Comparison of ENCODE assay signal across 8 mouse cellular contexts in the genomic region with DNA sequence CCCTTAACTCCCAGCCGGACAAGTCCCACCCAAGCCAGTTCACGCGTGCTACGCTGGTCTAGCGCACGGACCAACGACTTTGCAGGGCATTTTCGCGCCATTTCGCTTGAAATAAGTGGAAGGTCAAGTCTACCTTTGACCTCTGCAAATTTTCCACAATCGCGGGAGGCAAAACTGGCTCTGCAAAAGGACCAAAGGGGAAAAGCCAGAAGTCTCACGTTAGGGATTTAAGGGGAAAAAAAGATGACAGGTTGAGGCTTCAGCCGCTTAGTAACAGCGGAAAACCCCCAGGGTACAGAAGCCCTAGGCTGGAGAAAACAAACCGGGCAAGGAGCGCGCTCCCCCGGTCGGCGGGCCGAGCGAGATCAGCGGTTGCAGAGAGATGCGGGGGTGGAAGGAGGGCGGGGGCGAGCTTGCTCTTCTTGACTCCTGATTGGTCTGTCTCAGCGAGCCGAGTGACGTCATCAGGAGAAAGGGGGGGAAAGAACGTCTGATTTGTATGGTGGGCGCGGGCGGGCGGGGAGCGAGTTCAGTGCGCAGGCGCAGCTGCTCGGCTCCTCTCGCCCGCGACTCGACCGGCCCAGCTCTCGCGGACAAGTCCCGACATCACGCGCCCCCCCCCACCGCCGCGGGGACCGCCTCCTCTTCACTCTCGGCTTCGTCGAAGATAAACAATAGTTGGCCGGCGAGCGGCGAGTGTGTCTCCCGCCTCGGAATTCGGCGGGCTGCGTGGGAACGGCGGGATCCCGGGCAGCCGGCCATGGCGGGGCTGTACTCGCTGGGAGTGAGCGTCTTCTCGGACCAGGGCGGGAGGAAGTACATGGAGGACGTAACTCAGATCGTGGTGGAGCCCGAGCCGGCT. TPM values are rescaled to one million over a fixed set of nuclear protein-coding genes. Genes with fewer than 3 reads are reported as not detected.
DNase-seq lines count a peak whose midpoint lies in the region; ATAC-seq and TF ChIP-seq lines count a peak whose summit lies in the region.

Gene Ppm1d, plus strand, starts transcription at position 532 of the 862 bp plus-strand sequence.

- under 1% methylated on average over 71 of the region's 78 CpGs for WGBS in forebrain, embryonic 16.5 days
- under 1% methylated on average over 77 of the region's 78 CpGs for WGBS in lung, embryonic 14.5 days
- WGBS in olfactory bulb, adult 2 months = under 1% methylated on average over 78 of the region's 78 CpGs
- WGBS in thymus, adult 2 months = under 1% methylated on average over 78 of the region's 78 CpGs

- peaks cover 19% of the 10 kb centered on the region for H3K36me3 ChIP-seq in G1E (replicated peaks)
- H3K36me3 ChIP-seq in forebrain, embryonic 16.5 days (ENCODE audit: control insufficient read depth, insufficient read depth) = peaks cover 2% of the 10 kb centered on the region; the same call in 1 of the 2 replicates
- peaks cover 12% of the 10 kb centered on the region; the same call in 1 of the 2 replicates for H3K36me3 ChIP-seq in lung, embryonic 14.5 days (ENCODE audit: insufficient read depth)
- H3K36me3 ChIP-seq in thymus, adult 2 months (ENCODE audit: control insufficient read depth, insufficient read depth, low read length) = no peaks in the 10 kb centered on the region

- intact Hi-C loops in heart, postnatal 36 days (cut with DNase I) = loop anchor here (2.0 to 5.0 kb wide), 2 partner anchors 41 to 76 kb away; partner anchors contain the start of genes Appbp2 and Bcas3

- H3K27ac ChIP-seq in forebrain, embryonic 16.5 days (ENCODE audit: low read length) = peak within 1 kb of the TSS; percentile 91
- H3K27ac ChIP-seq in layer of hippocampus, adult 2 months = peak within 1 kb of the TSS; percentile 96
- H3K27ac ChIP-seq in lung, embryonic 14.5 days (ENCODE audit: low read depth) = peak within 1 kb of the TSS; percentile 94
- peak within 1 kb of the TSS; percentile 81 for H3K27ac ChIP-seq in olfactory bulb, adult 2 months (ENCODE audit: insufficient read depth, low read depth, low read length)
- peak within 1 kb of the TSS; percentile 66 for H3K27ac ChIP-seq in thymus, adult 2 months (ENCODE audit: control insufficient read depth, insufficient read depth, low read length)

- TF ChIP-seq CTCF in G1E (IDR thresholded peaks at IDR 0.05; ENCODE audit: low read depth, low read length) = no peak
- no peak for TF ChIP-seq CTCF in layer of hippocampus, adult 2 months (conservative IDR thresholded peaks at IDR 0.05)
- TF ChIP-seq CTCF in lung, embryonic 14.5 days (IDR thresholded peaks at IDR 0.05; ENCODE audit: low read depth) = no peak; the same call in 1 of the 2 replicates
- TF ChIP-seq CTCF in olfactory bulb, adult 2 months (IDR thresholded peaks at IDR 0.05; ENCODE audit: insufficient read depth, low read depth, low read length) = no peak
- TF ChIP-seq CTCF in thymus, adult 2 months (IDR thresholded peaks at IDR 0.05; ENCODE audit: borderline replicate concordance, control insufficient read depth, extremely low read depth, insufficient read depth, low read length, poor library complexity) = peak; percentile 55

- peak; percentile 96 for DNase-seq in G1E (ENCODE audit: low spot score)
- peak; percentile 98 to 99 for DNase-seq in cerebellum, adult 18-20 months
- DNase-seq in heart, postnatal 36 days = peak; percentile 96 to 97
- DNase-seq in layer of hippocampus, adult 2 months (ENCODE audit: low spot score in 2 of 2) = peak; percentile 96 to 99
- DNase-seq in lung, embryonic 14.5 days = peak; percentile 100
- peak; percentile 96 for DNase-seq in thymus, adult 2 months

- TF ChIP-seq POLR2A in olfactory bulb, adult 2 months (IDR thresholded peaks at IDR 0.05; ENCODE audit: insufficient read depth, low read depth, low read length) = peak; percentile 63; the same call in 1 of the 2 replicates
- peak; percentile 91 for TF ChIP-seq POLR2A in thymus, adult 2 months (IDR thresholded peaks at IDR 0.05; ENCODE audit: control insufficient read depth, extremely low read depth, insufficient read depth, low read length, poor library complexity)

- H3K4me2 ChIP-seq in forebrain, embryonic 16.5 days (ENCODE audit: low read length) = peak within 1 kb of the TSS; percentile 93
- peak within 1 kb of the TSS; percentile 93 for H3K4me2 ChIP-seq in lung, embryonic 14.5 days

- no peaks in the 10 kb centered on the region for H3K27me3 ChIP-seq in G1E (ENCODE audit: insufficient read depth, low read length)
- no peaks in the 10 kb centered on the region for H3K27me3 ChIP-seq in forebrain, embryonic 16.5 days (replicated peaks; ENCODE audit: control insufficient read depth, insufficient read depth, low read length)
- H3K27me3 ChIP-seq in lung, embryonic 14.5 days (ENCODE audit: insufficient read depth, low read length) = no peaks in the 10 kb centered on the region
- no peaks in the 10 kb centered on the region for H3K27me3 ChIP-seq in thymus, adult 2 months (ENCODE audit: control insufficient read depth, insufficient read depth, low read length)

- peak; percentile 92 for ATAC-seq in G1E (ENCODE audit: extremely low read depth, insufficient number of reproducible peaks, low FRiP score, poor library complexity, severe bottlenecking)
- peak; percentile 91 for ATAC-seq in forebrain, embryonic 16.5 days
- ATAC-seq in lung, embryonic 14.5 days (ENCODE audit: insufficient read depth) = peak; percentile 90

- H3K9ac ChIP-seq in forebrain, embryonic 16.5 days (replicated peaks; ENCODE audit: low read depth, low read length) = peak within 1 kb of the TSS; percentile 89
- H3K9ac ChIP-seq in lung, embryonic 14.5 days = peak within 1 kb of the TSS; percentile 90

- H3K9me3 ChIP-seq in G1E (replicated peaks) = no peaks in the 10 kb centered on the region
- H3K9me3 ChIP-seq in forebrain, embryonic 16.5 days (ENCODE audit: control insufficient read depth, low read length) = no peaks in the 10 kb centered on the region
- H3K9me3 ChIP-seq in lung, embryonic 14.5 days (ENCODE audit: low read depth, low read length) = no peaks in the 10 kb centered on the region

- H3K4me3 ChIP-seq in G1E (ENCODE audit: low read depth, low read length) = peak within 1 kb of the TSS; percentile 91
- H3K4me3 ChIP-seq in forebrain, embryonic 16.5 days (replicated peaks; ENCODE audit: low read length) = peak within 1 kb of the TSS; percentile 97
- H3K4me3 ChIP-seq in layer of hippocampus, adult 2 months = peak within 1 kb of the TSS; percentile 94
- H3K4me3 ChIP-seq in lung, embryonic 14.5 days (ENCODE audit: low read depth, low read length) = peak within 1 kb of the TSS; percentile 96
- H3K4me3 ChIP-seq in olfactory bulb, adult 2 months (ENCODE audit: insufficient read depth, low read depth, low read length) = peak within 1 kb of the TSS; percentile 74
- H3K4me3 ChIP-seq in thymus, adult 2 months (ENCODE audit: control insufficient read depth, insufficient read depth, low read length) = peak within 1 kb of the TSS; percentile 87

- H3K4me1 ChIP-seq in G1E (ENCODE audit: insufficient read depth, low read depth, low read length) = peaks cover 36% of the 10 kb centered on the region
- peaks cover 18% of the 10 kb centered on the region for H3K4me1 ChIP-seq in forebrain, embryonic 16.5 days (replicated peaks; ENCODE audit: control insufficient read depth, insufficient read depth, low read length)
- H3K4me1 ChIP-seq in lung, embryonic 14.5 days (ENCODE audit: insufficient read depth) = 0 out of 2 replicates have a peak, but pooled peaks cover 3% of the 10 kb centered on the region
- 0 out of 2 replicates have a peak, but pooled peaks cover 2% of the 10 kb centered on the region for H3K4me1 ChIP-seq in olfactory bulb, adult 2 months (ENCODE audit: control insufficient read depth, insufficient read depth, low read length)
- peaks cover 5% of the 10 kb centered on the region for H3K4me1 ChIP-seq in thymus, adult 2 months (replicated peaks; ENCODE audit: control insufficient read depth, insufficient read depth, low read length)

RNA-seq across cellular contexts. Expression of gene Ppm1d, which starts in this region (rescaled TPM):
- total RNA-seq in G1E (2014; fragmentation: Nextera tagmentation) (38.6 and 44.8 TPM in 2 replicates), G1E (2017) (13.4 and 15.7 TPM in 2 replicates)
- 9.5 and 9.9 TPM in 2 replicates for polyA plus RNA-seq in G1E (2012)
- polyA plus RNA-seq in forebrain, embryonic 16.5 days (2015; fragmentation: Nextera tagmentation; extraction: Ambion mirVana) = 21.4 and 23.4 TPM in 2 replicates
- 10 to 100 TPM; 10.5 to 11.3 TPM for total RNA-seq in heart, postnatal 36 days (2021)
- 10 to 100 TPM; 13.6 to 16.3 TPM for total RNA-seq in layer of hippocampus, adult 2 months (2021)
- polyA plus RNA-seq in lung, embryonic 14.5 days (2014; fragmentation: Nextera tagmentation; extraction: Ambion mirVana) = 21.4 and 23.1 TPM in 2 replicates
- not detected in 2 replicates for polyA plus RNA-seq in olfactory bulb, adult 2 months (2012; ENCODE audit: insufficient read depth, insufficient read length, low replicate concordance, missing spikeins)
- 12.8 and 15.2 TPM in 2 replicates for polyA plus RNA-seq in thymus, adult 2 months (2012; rRNA removed)

Comparison
In these comparisons a context has a peak if more than half of its experiments do, and no peak if none do; other contexts are left out.
1. Peak in every context shown above with its lines: DNase-seq, ATAC-seq, H3K4me3 ChIP-seq and H3K27ac ChIP-seq.
2. RNA of gene Ppm1d (polyA plus RNA-seq): 21.4 to 23.1 TPM in lung, embryonic 14.5 days, 21.4 to 23.4 TPM in forebrain, embryonic 16.5 days, 12.8 to 15.2 TPM in thymus, adult 2 months and 9.5 to 9.9 TPM in G1E; not detected in olfactory bulb, adult 2 months; every median in the first group is over 10 times any median in the second.